Mouse (Mus musculus) lung, postnatal 4 days (tissue): ENCODE data around the gene Mgat4c.
"Not testable (repeated sequence)": the region's sequence is repeated elsewhere in the genome, so short reads cannot be mapped to it uniquely, and the experiment has no call there.

Source experiments
- DNase-seq, 2 experiments: peaks; one replicate each; pipeline ENCODE4 v3.0.0; 2021

The Mgat4c gene

GRCm38 (mm10) chr10:102154865-102155264, 473.6 kb downstream of the Mgat4c start:
- DNase-seq: no peak

GRCm38 (mm10) chr10:102155853-102156252, 474.6 kb downstream of the Mgat4c start:
- no peak for DNase-seq

GRCm38 (mm10) chr10:102158809-102159208, 477.5 kb downstream of the Mgat4c start:
- no peak for DNase-seq

- DNase-seq: no peak
Observed at GRCm38 (mm10) chr10:102184726-102185125, 503.4 kb downstream of the Mgat4c start.

GRCm38 (mm10) chr10:102191646-102192045, 510.4 kb downstream of the Mgat4c start:
- DNase-seq: no peak

- DNase-seq: no peak
Observed at GRCm38 (mm10) chr10:102196850-102197249, 515.6 kb downstream of the Mgat4c start.

GRCm38 (mm10) chr10:102238558-102239211, 557.4 kb downstream of the Mgat4c start:
- DNase-seq: no peak

- no peak for DNase-seq
Observed at GRCm38 (mm10) chr10:102243897-102244296, 562.6 kb downstream of the Mgat4c start.

GRCm38 (mm10) chr10:102244601-102245000, 563.3 kb downstream of the Mgat4c start:
- DNase-seq: no peak

- no peak for DNase-seq
Observed at GRCm38 (mm10) chr10:102245269-102245668, 564.0 kb downstream of the Mgat4c start.

- no peak for DNase-seq
Observed at GRCm38 (mm10) chr10:102308892-102309479, 627.7 kb downstream of the Mgat4c start.

- DNase-seq: no peak
Observed at GRCm38 (mm10) chr10:102365685-102366381, 684.5 kb downstream of the Mgat4c start.

- no peak for DNase-seq
Observed at GRCm38 (mm10) chr10:102370576-102370975, 689.3 kb downstream of the Mgat4c start.

GRCm38 (mm10) chr10:102372111-102372510, 690.8 kb downstream of the Mgat4c start:
- no peak for DNase-seq

GRCm38 (mm10) chr10:102374061-102374460, 692.8 kb downstream of the Mgat4c start:
- no peak for DNase-seq

GRCm38 (mm10) chr10:102377377-102377776, 696.1 kb downstream of the Mgat4c start:
- DNase-seq: no peak

- DNase-seq: no peak
Observed at GRCm38 (mm10) chr10:102389223-102389622, 707.9 kb downstream of the Mgat4c start.

- DNase-seq: no peak
Observed at GRCm38 (mm10) chr10:102417654-102418272, 736.5 kb downstream of the Mgat4c start.

- DNase-seq: peak in 1 of 2 experiments; percentile 23
Observed at GRCm38 (mm10) chr10:102435048-102435447, 753.8 kb downstream of the Mgat4c start.

- not testable (repeated sequence) for DNase-seq
Observed at GRCm38 (mm10) chr10:102435467-102435866, 754.2 kb downstream of the Mgat4c start.
